Mouse (Mus musculus) WW6 (cell line): ENCODE measurements around the gene Duxf3.
A peak's percentile ranks its signal among the peaks of the same experiment; 100 is the strongest.
"Not testable (repeated sequence)": the region's sequence is repeated elsewhere in the genome, so short reads cannot be mapped to it uniquely, and the experiment has no call there.

Experiments
- DNase-seq: peaks from one replicate; pipeline ENCODE4 v3.0.0-alpha.2; 2013; ENCODE audit warnings: low read depth, low spot score

The Duxf3 gene

DNA sequence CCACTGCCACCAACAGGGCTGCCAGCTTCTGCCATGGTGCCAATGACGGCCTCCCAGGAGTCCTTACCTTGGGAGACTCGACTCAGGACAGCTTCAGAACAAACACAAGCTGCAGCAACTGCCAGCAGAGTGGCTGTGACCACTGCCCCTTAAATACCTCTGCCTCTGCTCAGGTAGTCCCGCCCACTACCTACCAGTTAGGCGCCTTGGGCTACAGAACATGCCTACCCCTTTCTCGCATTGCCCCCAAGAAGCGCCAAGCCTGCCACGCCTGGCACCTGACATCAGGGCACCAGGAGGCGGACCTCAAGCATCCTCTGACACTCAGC, at the start of gene Duxf3:
TSS of gene Duxf3 (minus strand) at position 35 of the 329 bp plus-strand sequence.
- DNase-seq, result not testable (repeated sequence)

DNA sequence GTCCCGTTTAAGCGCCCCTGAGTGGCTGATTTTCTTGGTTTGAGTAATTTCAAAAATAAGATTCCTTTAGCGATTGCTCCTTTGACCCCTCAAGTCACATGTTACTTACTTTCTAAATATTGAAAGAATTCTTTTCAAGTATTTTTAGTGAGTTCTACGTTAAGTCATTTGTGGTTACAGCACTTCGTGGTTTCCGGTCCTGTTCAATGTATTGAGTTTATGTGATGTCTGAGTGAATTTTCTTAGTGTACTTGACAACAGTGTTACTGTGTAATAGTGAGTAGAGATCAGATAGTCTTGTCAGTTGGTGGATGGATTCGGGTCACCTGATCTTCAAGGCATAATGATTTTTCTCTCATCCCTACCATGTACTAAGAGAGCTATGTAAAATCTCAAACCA, 49.8 kb upstream of the Duxf3 start:
- no peak for DNase-seq

DNA sequence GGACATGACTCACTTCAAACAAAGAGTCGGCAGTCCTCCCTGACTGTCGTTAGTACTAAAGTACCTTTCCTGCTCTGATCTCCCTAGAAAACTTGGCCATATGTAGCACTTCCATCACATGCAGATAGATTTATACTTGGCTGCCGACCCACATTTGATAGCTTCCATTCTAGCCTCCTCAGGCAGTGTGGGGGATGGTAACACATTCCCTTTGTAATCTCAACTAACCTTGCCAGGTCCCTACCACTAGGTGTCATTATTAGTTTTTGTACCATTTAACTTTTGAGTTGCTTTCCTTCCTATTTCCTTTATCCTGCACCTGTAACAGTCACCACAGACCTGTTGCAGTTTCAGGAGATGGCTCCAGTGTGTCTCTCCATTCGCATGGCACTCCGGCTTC, 26.0 kb upstream of the Duxf3 start:
- no peak for DNase-seq

DNA sequence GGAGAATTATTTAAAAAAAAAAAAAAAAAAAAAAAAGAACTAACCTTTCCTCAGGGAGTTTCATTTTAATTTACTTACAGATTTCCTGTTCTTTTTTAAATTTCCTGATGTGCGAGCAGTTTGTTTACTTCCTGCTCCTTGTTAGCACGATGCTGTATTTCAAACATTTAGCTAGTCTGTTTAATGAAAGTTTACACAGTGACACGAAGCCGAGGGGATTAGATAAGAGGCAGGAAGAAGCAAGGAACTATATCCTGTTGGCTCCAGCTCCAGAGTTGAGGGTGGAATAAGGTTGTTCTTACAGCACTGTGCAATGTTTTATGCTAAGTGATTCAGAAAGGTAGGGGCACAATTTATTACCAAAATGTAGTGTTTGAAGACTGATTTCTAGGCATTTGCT, 23.5 kb upstream of the Duxf3 start:
- no peak for DNase-seq

DNA sequence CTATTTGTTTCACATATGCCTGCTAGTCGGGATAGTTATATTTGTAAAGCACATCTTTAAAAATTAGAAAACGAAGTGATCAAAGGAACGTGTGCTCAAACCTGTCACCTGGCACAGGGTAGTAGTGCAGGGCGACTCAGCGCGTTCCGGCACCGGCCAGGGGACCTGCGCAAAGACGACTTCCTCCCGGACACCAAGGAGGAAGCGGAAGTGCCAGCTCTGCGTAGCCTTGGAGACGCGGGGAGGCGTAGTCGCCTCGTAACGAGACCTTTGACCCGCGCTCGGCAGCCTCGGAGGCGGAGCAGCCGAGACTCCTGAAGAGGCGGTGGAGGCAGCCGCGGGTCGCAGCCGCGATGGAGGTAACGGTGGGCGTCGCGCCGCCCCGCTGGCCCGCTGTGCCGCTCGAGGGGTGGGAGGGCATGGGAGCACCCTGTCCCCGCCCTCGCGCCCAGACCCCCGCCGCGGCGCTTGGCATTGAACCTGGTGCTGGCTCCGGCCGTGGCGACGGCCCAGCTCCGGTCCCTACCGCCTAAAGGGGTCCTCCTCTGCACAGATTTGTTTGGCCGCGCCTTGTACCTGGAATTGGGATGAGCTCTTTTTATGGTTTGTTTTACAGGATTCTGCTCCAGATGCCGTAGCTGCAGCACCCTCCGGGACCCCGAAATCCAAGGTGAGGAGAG, 22.9 kb upstream of the Duxf3 start, which contains the start of gene Gcc2:
TSS of gene Gcc2 (plus strand) at position 285 of the 680 bp plus-strand sequence.
- DNase-seq, result peak; percentile 74

DNA sequence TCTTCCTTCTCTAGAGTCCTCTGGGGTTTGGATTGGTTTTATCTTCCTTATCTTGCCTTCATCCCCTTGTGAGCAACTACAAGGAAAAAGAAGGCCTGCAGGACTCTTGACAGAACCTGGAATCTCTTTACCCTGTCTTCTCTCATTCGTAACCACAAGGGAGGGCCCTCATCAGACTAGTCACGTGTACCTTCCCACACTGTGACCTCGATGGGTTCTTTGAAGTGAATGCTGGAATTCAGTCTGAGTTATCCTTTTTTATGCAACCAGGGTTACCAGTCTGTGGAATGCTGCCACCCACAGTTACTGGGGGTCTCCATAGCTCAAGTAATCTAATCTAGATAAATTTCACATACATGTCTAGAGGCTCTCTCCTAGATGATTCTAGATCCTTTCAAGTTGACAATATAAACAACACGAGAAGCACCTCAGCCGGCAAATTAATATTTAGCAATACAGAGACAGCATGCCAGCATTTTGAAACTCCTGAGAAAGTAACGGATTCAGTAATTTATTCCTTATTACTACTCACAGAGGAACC, 22.2 kb upstream of the Duxf3 start:
- no peak for DNase-seq

DNA sequence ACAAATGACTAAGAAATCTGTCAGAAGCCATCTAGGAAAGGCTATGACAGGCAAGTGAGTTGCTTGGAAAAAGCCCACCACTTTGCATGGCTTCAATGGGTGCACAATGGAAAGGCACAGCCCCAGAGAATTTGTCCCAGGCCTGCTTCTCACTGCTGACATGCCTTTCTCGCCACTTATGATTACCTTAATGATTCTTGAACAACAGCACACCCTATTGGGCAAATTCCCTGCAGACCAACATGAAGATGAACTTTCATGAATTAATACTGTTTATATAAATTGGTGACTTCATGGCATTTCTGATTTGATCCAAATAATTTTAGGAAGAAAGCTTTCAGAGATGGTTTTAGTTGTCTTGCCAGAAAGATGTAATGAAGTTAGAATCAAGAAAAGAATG, 17.1 kb upstream of the Duxf3 start:
- DNase-seq, result no peak

DNA sequence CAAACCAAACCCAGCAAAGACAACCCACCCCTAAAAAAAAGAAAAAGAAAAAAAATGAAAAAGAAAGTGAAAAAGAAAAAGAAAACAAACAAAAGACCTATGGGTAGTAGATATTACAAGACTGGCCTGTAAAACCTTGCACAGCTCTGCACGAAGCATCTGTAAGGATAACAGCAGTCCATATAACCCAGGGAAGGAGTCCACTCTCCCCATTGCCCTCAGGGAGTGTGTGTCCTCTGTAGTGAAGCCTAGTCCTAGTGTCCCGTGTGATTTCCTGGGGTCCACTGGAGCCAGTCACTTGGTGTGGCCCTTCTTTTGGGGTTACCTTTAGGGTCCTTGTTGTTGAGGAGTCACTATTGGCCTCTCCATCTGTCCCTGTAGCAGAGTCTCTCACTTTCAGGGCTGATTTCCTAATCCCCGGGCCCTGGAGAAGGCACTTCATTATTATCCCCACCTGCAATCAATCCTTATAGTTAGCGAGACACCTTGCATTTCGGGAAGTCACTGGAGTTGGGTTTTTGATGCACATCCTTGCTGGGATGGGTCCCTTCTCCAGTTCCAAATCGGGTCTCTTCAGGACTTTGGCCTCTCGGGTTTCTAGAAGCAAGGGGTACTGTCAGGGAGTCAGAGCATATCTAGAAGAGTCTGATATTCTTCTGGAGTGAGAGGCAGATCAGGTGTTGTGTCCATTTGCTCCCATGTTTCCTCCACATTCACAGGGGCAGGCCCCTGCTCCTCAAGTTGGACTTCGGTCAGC, 6.7 kb upstream of the Duxf3 start:
- not testable (repeated sequence) for DNase-seq

DNA sequence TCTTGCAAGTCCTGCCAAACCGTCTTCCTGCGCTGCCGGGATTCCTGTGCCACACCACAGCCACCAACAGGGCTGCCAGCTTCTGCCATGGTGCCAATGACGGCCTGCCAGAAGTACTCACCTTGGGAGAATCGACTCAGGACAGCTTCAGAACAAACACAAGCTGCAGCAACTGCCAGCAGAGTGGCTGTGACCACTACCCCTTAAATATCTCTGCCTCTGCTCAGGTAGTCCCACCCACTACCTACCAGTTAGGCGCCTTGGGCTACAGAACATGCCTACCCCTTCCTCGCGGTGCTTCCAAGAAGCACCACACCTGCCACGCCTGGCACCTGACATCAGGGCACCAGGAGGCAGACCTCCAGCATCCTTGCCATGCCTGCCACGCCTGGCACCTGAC, 4.1 kb upstream of the Duxf3 start, which contains the start of gene Gm4981:
TSS of gene Gm4981 (minus strand) at position 89 of the 400 bp plus-strand sequence.
- no peak for DNase-seq

DNA sequence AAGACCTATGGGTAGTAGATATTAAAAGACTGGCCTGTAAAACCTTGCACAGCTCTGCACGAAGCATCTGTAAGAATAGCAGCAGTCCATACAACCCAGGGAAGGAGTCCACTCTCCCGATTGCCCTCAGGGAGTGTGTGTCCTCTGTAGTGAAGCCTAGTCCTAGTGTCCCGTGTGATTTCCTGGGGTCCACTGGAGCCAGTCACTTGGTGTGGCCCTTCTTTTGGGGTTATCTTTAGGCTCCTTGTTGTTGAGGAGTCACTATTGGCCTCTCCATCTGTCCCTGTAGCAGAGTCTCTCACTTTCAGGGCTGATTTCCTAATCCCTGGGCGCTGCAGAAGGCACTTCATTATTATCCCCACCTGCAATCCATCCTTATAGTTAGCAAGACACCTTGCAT, 2.5 kb upstream of the Duxf3 start:
- DNase-seq, result not testable (repeated sequence)

DNA sequence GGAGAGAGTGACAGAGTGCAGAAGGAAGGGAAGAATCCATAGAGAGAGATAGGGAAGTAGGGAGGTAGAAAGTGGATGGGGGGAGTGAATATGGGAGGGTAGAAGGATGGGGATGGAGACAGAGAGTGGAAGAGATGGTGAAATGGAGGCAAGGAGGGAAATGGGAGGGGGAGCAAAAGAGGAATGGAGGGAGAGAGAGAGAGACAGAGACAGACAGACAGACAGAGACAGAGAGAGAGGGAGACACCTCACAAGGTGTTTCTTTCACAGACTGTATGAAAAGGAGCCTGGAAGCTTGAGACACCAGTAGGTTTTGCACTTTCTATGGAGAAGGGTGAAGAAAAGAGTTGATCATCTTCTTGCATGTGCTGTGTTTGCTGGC, 1.3 kb upstream of the Duxf3 start:
- DNase-seq, result not testable (repeated sequence)

DNA sequence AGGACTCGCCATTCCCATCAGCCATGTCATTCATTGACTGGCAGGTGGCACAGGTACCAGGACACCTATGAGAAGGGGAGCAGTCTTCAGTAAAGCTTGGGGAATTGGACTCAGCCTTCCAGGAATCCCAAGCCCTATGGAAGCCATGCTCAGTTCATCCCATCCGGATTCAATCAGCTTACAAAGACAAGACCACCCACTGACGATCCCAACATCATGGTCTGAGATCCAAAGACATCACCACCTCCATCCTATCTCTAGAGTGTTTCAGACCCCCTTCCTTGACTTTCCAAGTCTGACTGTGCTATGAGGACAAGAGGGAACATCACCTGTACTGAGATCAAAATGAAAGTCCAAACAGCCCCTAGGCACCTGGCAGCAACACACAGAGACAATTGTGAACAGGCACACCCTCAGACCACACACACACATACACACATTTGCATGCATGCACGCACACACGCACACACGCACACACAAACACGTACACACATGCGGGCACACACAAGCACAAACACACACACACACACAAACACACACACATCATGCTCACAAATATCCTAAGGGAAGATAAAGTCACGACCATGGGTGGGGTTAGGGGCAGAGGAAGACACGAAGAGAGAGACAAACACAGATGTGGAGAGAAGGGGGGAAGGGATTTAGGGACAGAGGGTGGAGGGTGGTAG, 722 bp upstream of the Duxf3 start:
- not testable (repeated sequence) for DNase-seq

DNA sequence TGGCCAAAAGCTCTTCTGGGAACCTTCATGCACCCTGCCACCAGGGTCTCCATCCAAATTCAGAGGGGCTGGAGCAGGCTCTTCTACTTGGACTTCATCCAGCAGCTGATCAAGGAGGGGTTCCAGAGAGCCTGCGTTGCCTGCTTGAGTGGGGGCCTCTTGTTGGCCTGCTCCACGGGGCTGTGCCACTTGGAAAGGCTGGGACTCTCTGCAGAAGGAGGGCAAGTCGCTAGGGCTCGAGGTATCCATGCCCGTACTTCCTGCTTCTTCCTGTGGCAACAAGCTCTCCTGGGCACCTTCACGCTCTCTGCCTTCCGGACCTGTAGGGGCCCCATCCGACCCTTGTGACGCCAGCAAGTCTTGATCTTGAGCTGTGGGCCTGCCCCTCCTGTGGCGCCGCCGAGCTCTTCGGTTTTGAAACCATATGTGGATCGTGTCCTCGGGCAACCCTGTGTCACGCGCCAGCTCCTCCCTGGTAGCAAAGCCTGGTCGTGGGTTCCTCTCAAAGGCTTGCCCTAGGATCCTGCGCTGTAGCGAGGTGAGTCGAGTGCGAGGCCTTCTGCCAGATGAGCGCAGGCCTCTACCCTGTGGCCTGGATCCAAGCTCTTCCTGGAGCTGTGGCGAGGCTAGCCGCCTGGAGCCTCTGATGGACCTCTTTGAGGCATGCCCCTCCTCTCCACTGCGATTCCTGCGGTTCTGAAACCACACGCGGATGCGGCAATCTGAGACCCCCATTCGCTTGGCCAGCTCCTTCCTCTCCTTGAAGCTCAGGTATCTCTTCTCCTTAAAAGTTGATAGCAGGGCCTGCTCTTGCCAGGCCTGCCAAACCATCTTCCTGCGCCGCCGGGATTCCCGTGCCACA, 465 bp downstream of the Duxf3 start:
- peak; percentile 59 for DNase-seq

DNA sequence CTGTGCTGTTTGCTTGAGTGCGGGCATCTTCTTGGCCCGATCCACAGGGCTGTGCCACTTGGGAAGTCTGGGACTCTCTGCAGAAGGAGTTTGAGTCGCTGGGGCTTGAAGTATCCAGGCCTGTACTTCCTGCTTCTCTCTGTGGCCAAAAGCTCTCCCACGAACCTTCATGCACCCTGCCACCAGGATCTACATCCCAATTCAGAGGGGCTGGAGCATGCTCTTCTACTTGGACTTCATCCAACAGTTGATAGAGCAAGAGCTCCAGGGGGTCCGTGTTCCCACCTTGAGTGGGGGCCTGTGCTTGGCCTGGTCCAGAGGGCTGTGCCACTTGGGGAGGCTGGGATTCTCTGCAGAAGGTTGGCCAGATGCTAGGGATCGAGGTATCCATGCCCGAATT, 1.4 kb downstream of the Duxf3 start:
- DNase-seq, result not testable (repeated sequence)

DNA sequence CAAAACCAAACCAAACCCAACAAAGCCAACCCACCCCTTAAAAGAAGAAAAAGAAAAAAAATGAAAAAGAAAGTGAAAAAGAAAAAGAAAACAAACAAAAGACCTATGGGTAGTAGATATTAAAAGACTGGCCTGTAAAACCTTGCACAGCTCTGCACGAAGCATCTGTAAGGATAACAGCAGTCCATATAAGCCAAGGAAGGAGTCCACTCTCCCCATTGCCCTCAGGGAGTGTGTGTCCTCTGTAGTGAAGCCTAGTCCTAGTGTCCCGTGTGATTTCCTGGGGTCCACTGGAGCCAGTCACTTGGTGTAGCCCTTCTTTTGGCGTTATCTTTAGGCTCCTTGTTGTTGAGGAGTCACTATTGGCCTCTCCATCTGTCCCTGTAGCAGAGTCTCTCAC, 2.5 kb downstream of the Duxf3 start:
- not testable (repeated sequence) for DNase-seq

DNA sequence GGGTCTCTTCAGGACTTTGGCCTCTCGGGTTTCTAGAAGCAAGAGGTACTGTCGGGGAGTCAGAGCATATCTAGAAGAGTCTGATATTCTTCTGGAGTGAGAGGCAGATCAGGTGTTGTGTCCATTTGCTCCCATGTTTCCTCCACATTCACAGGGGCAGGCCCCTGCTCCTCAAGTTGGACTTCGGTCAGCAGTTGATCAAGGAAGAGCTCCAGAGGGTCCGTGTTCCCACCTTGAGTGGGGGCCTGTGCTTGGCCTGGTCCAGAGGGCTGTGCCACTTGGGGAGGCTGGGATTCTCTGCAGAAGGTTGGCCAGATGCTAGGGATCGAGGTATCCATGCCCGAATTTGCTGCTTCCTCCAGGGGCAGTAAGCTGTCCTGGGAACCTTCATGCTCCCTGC, 4.7 kb downstream of the Duxf3 start:
- DNase-seq, result not testable (repeated sequence)

DNA sequence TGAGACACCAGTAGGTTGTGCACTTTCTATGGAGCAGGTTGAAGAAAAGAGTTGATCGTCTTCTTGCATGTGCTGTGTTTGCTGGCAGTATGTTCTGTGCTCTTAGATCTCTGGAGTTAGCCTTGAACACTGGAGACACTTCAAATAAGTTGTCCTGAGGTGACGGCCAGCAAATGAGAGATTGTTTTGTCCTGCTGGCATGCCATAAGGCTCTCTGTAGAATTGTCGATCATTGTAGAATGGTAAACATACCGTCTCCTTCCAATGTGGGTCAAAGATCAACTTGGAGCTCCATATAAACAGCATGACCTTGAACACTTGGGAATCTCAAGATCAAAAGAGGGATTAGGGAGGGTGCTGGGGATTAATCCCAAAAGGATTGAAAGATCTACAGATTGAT, 6.1 kb downstream of the Duxf3 start:
- not testable (repeated sequence) for DNase-seq

DNA sequence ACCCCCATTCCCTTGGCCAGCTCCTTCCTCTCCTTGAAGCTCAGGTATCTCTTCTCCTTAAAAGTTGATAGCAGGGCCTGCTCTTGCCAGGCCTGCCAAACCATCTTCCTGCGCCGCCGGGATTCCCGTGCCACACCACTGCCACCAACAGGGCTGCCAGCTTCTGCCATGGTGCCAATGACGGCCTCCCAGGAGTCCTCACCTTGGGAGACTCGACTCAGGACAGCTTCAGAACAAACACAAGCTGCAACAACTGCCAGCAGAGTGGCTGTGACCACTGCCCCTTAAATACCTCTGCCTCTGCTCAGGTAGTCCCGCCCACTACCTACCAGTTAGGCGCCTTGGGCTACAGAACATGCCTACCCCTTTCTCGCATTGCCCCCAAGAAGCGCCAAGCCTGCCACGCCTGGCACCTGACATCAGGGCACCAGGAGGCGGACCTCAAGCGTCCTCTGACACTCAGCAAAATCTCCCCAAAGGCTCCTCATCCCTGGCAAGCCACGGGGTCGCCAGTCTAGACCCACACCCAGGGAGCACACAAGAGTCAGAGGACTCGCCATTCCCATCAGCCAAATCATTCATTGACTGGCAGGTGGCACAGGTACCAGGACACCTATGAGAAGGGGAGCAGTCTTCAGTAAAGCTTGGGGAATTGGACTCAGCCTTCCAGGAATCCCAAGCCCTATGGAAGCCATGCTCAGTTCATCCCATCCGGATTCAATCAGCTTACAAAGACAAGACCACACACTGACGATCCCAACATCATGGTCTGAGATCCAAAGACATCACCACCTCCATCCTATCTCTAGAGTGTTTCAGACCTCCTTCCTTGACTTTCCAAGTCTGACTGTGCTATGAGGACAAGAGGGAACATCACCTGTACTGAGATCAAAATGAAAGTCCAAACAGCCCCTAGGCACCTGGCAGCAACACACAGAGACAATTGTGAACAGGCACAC, 7.4 kb downstream of the Duxf3 start, which contains the start of gene AW822073:
TSS of gene AW822073 (minus strand) at position 104 of the 959 bp plus-strand sequence.
- not testable (repeated sequence) for DNase-seq

DNA sequence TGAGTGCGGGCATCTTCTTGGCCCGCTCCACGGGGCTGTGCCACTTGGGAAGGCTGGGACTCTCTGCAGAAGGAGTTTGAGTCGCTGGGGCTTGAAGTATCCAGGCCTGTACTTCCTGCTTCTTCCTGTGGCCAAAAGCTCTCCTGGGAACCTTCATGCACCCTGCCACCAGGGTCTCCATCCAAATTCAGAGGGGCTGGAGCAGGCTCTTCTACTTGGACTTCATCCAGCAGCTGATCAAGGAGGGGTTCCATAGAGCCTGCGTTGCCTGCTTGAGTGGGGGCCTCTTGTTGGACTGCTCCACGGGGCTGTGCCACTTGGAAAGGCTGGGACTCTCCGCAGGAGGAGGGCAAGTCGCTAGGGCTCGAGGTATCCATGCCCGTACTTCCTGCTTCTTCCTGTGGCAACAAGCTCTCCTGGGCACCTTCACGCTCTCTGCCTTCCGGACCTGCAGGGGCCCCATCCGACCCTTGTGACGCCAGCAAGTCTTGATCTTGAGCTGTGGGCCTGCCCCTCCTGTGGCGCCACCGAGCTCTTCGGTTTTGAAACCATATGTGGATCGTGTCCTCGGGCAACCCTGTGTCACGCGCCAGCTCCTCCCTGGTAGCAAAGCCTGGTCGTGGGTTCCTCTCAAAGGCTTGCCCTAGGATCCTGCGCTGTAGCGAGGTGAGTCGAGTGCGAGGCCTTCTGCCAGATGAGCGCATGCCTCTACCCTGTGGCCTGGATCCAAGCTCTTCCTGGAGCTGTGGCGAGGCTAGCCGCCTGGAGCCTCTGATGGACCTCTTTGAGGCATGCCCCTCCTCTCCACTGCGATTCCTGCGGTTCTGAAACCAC, 8.3 kb downstream of the Duxf3 start:
- peak; percentile 46 for DNase-seq
